Mouse (Mus musculus) thymus, postnatal 0 days (tissue): ENCODE data around the gene Map3k19. TPM values are rescaled to one million over a fixed set of nuclear protein-coding genes. Genes with fewer than 3 reads are reported as not detected.

ENCODE experiments used
- DNase-seq: peaks from one replicate; pipeline ENCODE4 v3.0.0-alpha.2; 2015; ENCODE audit warnings: low spot score
- polyA plus RNA-seq: library from polyadenylated mRNA; unstranded; fragments of >200 nt; fragmentation: Nextera tagmentation; extraction: Ambion mirVana; gene quantifications from 2 replicates; pipeline ENCODE4 v1.2.1, GENCODE M21; 2015

Map3k19 gene
- 0.54 and 0.57 TPM in 2 replicates for polyA plus RNA-seq

- DNase-seq: no peak
These were observed at the start of gene Map3k19 for GRCm38 (mm10) chr1:127854486-127855222. Gene Map3k19, minus strand, starts transcription at chr1:127855031.

DNA sequence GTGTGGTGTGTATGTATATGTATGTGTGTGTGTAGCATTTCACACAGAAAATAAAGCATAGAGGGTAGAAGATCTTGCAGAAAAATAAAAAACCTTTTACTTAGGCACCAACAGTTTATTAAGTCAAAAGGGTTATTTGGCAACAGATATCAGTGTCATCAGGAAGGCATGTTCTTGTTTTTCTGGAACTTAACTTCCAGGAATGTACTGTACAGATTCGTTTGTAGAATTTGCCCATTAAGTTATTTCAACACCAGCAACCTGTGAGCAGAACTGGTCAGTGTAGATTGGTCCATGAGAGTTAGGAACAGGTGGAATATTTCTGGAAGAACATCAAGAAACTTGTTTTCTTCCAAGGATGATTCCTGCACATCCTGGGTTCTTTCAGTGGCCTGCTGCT, 44.6 kb upstream of the Map3k19 start:
- DNase-seq: no peak

- DNase-seq: no peak
These were observed 14.4 kb upstream of the Map3k19 start for GRCm38 (mm10) chr1:127869276-127869675.

DNA sequence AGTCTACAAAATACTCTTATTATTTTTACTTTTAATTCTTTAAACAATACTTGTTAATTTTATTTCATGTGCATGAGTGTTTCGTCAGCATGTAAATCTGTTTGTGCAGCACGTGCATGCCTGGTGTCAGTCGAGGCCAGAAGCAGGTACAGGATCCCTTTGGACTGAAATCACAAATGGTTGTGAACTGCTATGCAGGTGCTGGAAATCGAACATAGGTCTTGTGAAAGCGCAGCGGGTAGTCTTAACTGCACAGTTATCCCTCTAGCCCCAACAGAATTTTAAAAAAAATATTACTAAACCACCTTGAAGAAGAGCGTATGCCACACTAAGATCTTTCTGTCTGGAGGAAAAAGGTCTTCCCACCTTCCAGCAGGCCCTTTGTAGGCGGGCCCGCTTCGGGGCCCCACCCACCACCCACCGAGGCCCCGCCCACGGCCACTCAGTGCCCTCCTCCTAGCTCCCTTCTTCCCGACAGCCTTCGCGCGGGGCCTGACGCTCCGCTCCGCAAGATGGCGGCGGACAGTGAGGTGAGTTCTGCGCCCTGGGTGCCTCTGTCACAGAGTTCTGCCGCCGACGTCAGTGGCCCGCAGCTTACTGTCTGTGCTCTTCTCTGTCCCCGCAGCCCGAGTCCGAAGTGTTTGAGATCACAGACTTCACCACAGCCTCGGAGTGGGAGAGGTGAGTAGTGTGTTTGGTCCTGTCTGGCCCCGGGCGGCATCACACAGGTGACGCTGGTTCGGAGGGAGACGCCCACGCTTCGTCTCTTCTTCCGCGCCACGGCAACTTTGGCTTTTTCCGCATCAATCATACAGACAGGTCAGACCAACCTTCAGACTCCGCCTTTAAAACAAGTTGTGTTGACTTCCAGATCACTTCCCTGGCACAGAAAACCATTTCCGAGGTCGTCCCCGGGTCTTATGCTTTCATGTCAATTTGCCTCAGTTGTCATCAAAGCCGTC, 13.8 kb upstream of the Map3k19 start, which contains the start of gene Rab3gap1:
Gene Rab3gap1, plus strand, starts transcription at position 474 of the 962 bp plus-strand sequence.
- DNase-seq: peak; percentile 92

- DNase-seq: no peak
These were observed 9.0 kb upstream of the Map3k19 start for GRCm38 (mm10) chr1:127863806-127864205.

- no peak for DNase-seq
These were observed 7.1 kb upstream of the Map3k19 start for GRCm38 (mm10) chr1:127861900-127862299.

- no peak for DNase-seq
These were observed 5.7 kb upstream of the Map3k19 start for GRCm38 (mm10) chr1:127860492-127860891.

DNA sequence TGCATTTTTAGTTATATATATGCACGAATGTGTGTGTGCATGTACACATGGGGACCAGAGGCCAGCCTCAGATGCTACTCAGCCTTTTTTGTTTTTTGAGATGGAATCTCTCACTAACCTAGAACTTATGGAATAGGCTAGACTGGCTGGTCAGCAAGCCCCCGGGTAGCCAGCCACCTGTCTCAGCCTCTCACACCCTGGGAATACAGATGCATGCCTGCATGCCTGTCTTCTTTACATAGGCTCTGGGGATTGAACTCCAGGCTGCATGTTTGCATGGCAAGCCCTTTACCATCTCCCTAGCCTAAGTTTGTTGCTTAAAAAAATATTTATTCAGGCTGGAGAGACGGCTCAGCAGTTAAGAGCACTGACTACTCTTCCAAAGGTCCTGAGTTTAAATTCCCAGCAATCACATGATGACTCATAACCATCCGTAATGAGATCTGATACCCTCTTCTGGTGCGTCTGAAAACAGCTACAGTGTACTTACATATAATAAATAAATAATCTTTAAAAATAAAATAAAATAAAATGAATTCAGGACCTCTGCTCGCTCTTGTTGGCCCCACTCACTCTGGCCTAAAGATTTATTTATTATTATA, 5.1 kb upstream of the Map3k19 start:
- no peak for DNase-seq

- no peak for DNase-seq
These were observed 4.3 kb upstream of the Map3k19 start for GRCm38 (mm10) chr1:127858945-127859648.

DNA sequence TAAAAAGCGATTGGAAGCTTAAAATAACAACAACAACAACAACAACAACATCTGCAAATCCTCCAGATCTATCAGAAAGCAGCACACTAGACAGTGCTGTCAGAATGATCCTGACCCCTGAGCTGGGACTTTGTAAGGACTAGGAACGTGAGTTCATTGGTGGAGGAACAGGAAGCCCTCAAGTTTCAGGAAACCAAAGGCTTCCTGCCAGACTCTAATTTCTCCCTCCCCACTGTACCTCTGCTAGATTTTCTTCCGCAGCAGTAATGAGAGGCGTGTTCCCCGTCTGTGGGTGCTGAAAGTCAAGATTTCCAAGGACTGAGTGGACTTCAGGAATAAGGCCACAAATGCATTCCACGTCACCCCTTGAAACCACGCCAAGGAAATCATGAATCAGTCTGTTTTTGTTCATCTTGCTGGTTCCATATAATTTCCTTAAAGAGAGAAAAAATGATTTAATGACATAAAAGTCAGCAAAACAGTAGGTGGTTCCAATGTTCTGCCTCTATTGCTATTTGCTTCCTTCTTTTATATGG, 4.7 kb downstream of the Map3k19 start:
- DNase-seq: peak; percentile 45

DNA sequence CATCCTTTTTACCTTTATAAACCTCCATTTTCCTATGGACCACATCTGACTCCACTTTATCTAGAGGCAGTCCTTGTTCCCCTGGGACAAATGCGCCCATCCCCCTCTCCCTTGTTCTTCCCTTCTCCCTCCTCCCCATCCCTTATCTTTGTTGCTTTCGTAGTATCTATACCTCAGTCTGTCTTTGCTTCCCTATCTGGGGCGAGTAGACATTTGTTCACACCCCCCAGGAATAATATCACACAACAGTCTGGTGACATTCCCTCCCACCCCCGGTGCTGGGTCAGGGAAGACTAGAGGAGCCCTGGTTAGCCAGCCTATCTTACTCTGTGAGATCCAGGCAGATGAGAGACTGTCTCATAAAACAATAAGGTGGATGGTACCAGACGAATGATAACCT, 9.4 kb downstream of the Map3k19 start:
- no peak for DNase-seq

- no peak for DNase-seq
These were observed 16.2 kb downstream of the Map3k19 start for GRCm38 (mm10) chr1:127838602-127839001.

DNA sequence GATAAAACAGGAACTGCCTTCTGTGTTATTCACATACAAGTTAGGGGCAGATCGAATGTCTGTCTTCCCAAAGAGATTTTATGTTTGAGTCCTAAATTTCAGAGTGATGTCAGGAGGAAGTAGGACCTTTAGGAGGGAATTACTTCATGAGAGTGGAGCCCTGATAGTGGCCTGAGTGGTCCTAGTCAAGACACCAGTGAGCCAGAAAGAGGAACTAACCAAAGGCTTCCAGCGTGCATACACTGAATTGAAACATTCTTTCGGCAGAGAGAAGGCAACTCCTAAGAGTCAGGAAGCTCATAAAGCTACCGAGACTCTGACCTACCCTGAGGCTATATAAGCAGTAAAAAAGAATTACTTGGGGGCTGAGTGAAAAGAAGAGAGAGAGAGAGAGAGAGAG, 18.2 kb downstream of the Map3k19 start:
- no peak for DNase-seq

DNA sequence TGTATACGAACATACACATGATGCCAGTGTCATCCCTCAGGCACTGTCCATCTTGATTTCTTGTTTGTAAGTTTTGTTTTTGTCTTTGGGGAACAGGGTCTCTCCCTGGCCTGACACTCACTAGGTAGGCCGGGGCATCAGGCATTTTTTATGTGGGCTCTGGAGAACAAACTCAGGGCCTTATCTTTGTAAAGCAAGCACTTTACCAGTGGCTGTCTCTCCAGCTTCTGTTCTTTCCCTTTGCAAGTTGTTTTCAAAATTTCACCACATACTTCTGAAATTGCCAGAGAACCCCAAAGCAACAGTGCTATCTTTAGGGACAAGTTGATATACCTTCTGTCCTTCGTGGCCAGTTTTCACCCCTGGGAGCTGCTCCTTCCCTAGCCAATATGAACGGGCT, 20.6 kb downstream of the Map3k19 start:
- no peak for DNase-seq

DNA sequence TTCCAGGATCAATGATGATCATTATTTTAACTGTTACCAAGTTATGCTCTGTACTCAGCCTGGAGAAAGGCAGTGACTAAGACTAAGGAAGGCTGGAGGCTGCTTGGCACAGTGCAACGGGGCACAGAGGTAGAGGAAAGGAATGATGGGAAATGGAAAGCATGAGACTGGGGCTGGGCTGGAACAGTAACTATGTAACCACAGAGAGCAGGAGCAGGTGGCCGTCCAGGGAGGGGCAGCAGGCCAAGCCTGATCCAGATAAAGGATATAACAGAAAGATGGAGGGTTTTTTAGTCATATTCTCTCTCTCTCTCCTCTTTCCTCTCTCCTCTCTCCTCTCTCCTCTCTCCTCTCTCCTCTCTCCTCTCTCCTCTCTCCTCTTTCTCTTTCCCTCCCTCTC, 21.1 kb downstream of the Map3k19 start:
- DNase-seq: no peak

- peak; percentile 94 for DNase-seq
These were observed 24.5 kb downstream of the Map3k19 start for GRCm38 (mm10) chr1:127830215-127830921.

GRCm38 (mm10) chr1:127827325-127827724, 27.5 kb downstream of the Map3k19 start:
- peak; percentile 79 for DNase-seq

- DNase-seq: no peak
These were observed 38.5 kb downstream of the Map3k19 start for GRCm38 (mm10) chr1:127816381-127816780.

DNA sequence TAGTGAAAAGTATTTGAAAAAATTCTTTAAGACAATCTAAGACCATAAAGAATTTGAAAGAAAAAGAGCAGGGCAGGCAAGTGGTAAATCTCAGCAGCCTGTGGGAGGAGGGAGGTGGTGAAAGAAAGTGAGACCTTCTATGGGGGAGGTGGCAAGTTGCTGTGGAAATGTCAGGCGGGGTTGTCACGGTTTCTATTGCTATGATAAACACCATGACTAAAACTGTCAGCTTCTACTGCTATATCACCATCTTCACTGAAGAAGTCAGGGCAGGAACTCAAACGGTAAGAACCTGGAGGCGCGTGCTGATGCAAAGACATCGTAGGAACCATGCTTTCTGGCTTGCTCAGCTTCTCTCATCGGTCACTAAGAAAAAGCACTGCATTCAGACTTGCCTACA, 41.9 kb downstream of the Map3k19 start:
- DNase-seq: no peak

- no peak for DNase-seq
These were observed 46.2 kb downstream of the Map3k19 start for GRCm38 (mm10) chr1:127808671-127809070.
